Mouse (Mus musculus): ENCODE measurements around the gene 4930486L24Rik. TPM values are rescaled to one million over a fixed set of nuclear protein-coding genes. Genes with fewer than 3 reads are reported as not detected.

Gene 4930486L24Rik
- polyA plus RNA-seq, 1 experiment from 2014 or later: not detected

Other genes starting within 250 kb of the 4930486L24Rik start
- gene BC051665, start 78.1 kb downstream of the 4930486L24Rik start, polyA plus RNA-seq (2014; fragmentation: Nextera tagmentation; extraction: Ambion mirVana): not detected in 2 replicates
- gene Ctsll3, start 61.6 kb downstream of the 4930486L24Rik start, polyA plus RNA-seq (2014; fragmentation: Nextera tagmentation; extraction: Ambion mirVana): not detected in 2 replicates
- 0.20 TPM in 1 of 2 replicates, not detected in the other for gene Gm49392, start 32.4 kb upstream of the 4930486L24Rik start, polyA plus RNA-seq (2014; fragmentation: Nextera tagmentation; extraction: Ambion mirVana)
- 2.4 and 2.5 TPM in 2 replicates for gene Ctla2b, start 33.0 kb upstream of the 4930486L24Rik start, polyA plus RNA-seq (2014; fragmentation: Nextera tagmentation; extraction: Ambion mirVana)
- not detected in 2 replicates for gene Tpbpb, start 40.4 kb upstream of the 4930486L24Rik start, polyA plus RNA-seq (2014; fragmentation: Nextera tagmentation; extraction: Ambion mirVana)
- not detected in 2 replicates for gene Gm49393, start 71.1 kb upstream of the 4930486L24Rik start, polyA plus RNA-seq (2014; fragmentation: Nextera tagmentation; extraction: Ambion mirVana)
- 1.3 and 1.7 TPM in 2 replicates for gene Gm49391, start 72.1 kb upstream of the 4930486L24Rik start, polyA plus RNA-seq (2014; fragmentation: Nextera tagmentation; extraction: Ambion mirVana)
- gene Ctla2a, start 72.2 kb upstream of the 4930486L24Rik start, polyA plus RNA-seq (2014; fragmentation: Nextera tagmentation; extraction: Ambion mirVana): 10.9 and 11.4 TPM in 2 replicates
- not detected in 2 replicates for gene Tpbpa, start 77.5 kb upstream of the 4930486L24Rik start, polyA plus RNA-seq (2014; fragmentation: Nextera tagmentation; extraction: Ambion mirVana)
- not detected in 2 replicates for gene Ctsj, start 141.5 kb upstream of the 4930486L24Rik start, polyA plus RNA-seq (2014; fragmentation: Nextera tagmentation; extraction: Ambion mirVana)
- not detected in 2 replicates for gene Ctsq, start 176.2 kb upstream of the 4930486L24Rik start, polyA plus RNA-seq (2014; fragmentation: Nextera tagmentation; extraction: Ambion mirVana)